Mouse (Mus musculus) myocyte (in vitro differentiated cells): ENCODE data around the gene Rbfox2. TPM values are rescaled to one million over a fixed set of nuclear protein-coding genes. Genes with fewer than 3 reads are reported as not detected.

Source experiments
- H3K27me3 ChIP-seq: one replicate; pipeline ENCODE4 v1.6.1; 2011; ENCODE audit not compliant: control insufficient read depth, insufficient read depth, insufficient read length
- H3K36me3 ChIP-seq: one replicate; pipeline ENCODE4 v1.6.1; 2011; ENCODE audit not compliant: control insufficient read depth, insufficient read depth
- H3K4me2 ChIP-seq: one replicate; pipeline ENCODE4 v1.6.1; 2011; ENCODE audit warnings: low read depth, control low read depth
- H3K4me3 ChIP-seq: one replicate; pipeline ENCODE4 v1.5.1; 2011; ENCODE audit warnings: mild to moderate bottlenecking, control low read depth, moderate library complexity
- H3K79me2 ChIP-seq: one replicate; pipeline ENCODE4 v1.6.1; 2011; ENCODE audit not compliant: control insufficient read depth, insufficient read depth
- H3ac ChIP-seq: one replicate; pipeline ENCODE4 v1.6.1; 2011; ENCODE audit not compliant: control insufficient read depth, insufficient read length
- CEBPB ChIP-seq: IDR thresholded peaks from 2 replicates; pipeline ENCODE4 v1.6.1; 2011; ENCODE audit warnings: mild to moderate bottlenecking, moderate library complexity; ENCODE audit not compliant: poor library complexity, insufficient read depth, severe bottlenecking
- E2F4 ChIP-seq: IDR thresholded peaks from one replicate; pipeline ENCODE4 v1.6.1; 2011; ENCODE audit warnings: mild to moderate bottlenecking, control low read depth, moderate library complexity; ENCODE audit not compliant: insufficient read depth
- MAX ChIP-seq: IDR thresholded peaks from one replicate; pipeline ENCODE4 v1.6.1; 2011; ENCODE audit warnings: low read depth, mild to moderate bottlenecking, control low read depth
- MYOD1 ChIP-seq, 3 experiments: IDR thresholded peaks; one replicate each; pipeline ENCODE4 v1.6.1; 2011; ENCODE audit warnings: control low read depth in 2 of 3, low read depth in 2 of 3, mild to moderate bottlenecking in 2 of 3, moderate library complexity in 1 of 3; ENCODE audit not compliant: insufficient read length in 2 of 3, control insufficient read depth in 1 of 3
- MYOG ChIP-seq, 3 experiments: IDR thresholded peaks; one replicate each; pipeline ENCODE4 v1.6.1; 2011; ENCODE audit warnings: control low read depth in 2 of 3, low read depth in 2 of 3, mild to moderate bottlenecking in 2 of 3; ENCODE audit not compliant: insufficient read length in 2 of 3, control insufficient read depth in 1 of 3, insufficient read depth in 1 of 3
- POLR2A ChIP-seq: IDR thresholded peaks from one replicate; pipeline ENCODE4 v1.6.1; 2011; ENCODE audit warnings: low read depth, mild to moderate bottlenecking, control low read depth, moderate library complexity; ENCODE audit not compliant: insufficient read length
- POLR2AphosphoS2 ChIP-seq: IDR thresholded peaks from one replicate; pipeline ENCODE4 v1.6.1; 2011; ENCODE audit warnings: low read depth, control low read depth; ENCODE audit not compliant: insufficient read length
- REST ChIP-seq: IDR thresholded peaks from one replicate; pipeline ENCODE4 v1.6.1; 2011; ENCODE audit warnings: mild to moderate bottlenecking, control low read depth, moderate library complexity; ENCODE audit not compliant: insufficient read depth, insufficient read length
- SRF ChIP-seq: IDR thresholded peaks from one replicate; pipeline ENCODE4 v1.6.1; 2011; ENCODE audit warnings: low read depth; ENCODE audit not compliant: control insufficient read depth, insufficient read length
- TCF12 ChIP-seq: IDR thresholded peaks from one replicate; pipeline ENCODE4 v1.6.1; 2011; ENCODE audit warnings: mild to moderate bottlenecking, control low read depth; ENCODE audit not compliant: poor library complexity, insufficient read depth, severe bottlenecking
- TCF3 ChIP-seq: IDR thresholded peaks from one replicate; pipeline ENCODE4 v1.6.1; 2011; ENCODE audit warnings: low read depth, control low read depth; ENCODE audit not compliant: insufficient read length
- USF1 ChIP-seq: IDR thresholded peaks from one replicate; pipeline ENCODE4 v1.6.1; 2011; ENCODE audit warnings: low read depth, mild to moderate bottlenecking, control low read depth, moderate library complexity
- polyA plus RNA-seq: library from polyadenylated mRNA; unstranded; fragments of >200 nt; fragmentation: generic; extraction: Trizol; gene quantifications from one replicate; pipeline ENCODE4 v1.2.1, GENCODE M21; 2012; ENCODE audit warnings: missing spikeins

The Rbfox2 gene
- polyA plus RNA-seq, 1 experiment, result 136 TPM

DNA sequence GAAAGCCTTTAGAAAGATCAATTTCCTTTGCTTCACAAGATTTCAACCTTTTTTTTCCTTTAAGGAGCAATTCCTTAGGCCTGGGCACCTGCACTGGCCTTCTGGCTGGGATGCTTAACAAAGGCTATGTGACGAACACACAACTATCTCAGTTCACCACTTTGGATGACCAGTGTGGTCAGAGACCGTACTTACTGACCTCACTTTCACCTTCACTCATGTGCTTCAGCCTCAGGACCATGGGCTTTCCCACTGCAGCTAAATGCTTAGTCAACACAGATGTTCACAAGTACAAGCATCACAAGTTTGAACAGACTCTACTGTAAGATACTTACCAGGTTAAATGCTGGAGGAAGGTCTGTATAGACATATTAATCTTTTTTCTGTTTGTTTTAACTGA, 194.4 kb downstream of the Rbfox2 start:
- Histone ChIP-seq H3K4me2 (no peak overlapping the region), H3ac (no peak overlapping the region), H3K79me2 (peaks cover 96% of the 10 kb centered on the region), H3K27me3 (no peaks in the 10 kb centered on the region), H3K4me3 (no peak overlapping the region), H3K36me3 (peaks cover 97% of the 10 kb centered on the region)
- peak; percentile 78 for TF ChIP-seq POLR2AphosphoS2
- TF ChIP-seq MYOD1 (IDR thresholded peaks at IDR 0.05; ENCODE audit: control insufficient read depth in 1 of 3, insufficient read length in 2 of 3, low read depth in 2 of 3), result no peak

DNA sequence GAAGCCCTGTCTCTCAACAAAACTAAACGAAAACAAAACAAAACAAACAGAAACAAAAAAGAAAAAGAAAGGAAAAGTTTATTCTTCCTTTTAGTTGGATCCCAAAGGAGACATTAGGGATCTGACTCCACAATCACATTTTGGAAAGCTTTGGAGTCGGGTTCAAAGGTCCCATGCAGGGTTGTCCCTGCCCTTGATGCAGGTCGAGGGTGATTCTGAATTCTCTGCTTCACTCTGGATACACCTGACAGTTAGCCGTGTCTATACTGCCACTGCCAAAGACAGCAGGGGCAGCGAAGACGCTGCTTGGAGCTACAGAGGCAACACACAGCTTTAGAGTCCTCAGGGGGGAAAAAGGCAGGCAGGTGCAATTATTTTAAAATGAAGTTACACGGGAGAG, 194.9 kb downstream of the Rbfox2 start:
- TF ChIP-seq POLR2A (no peak), E2F4 (no peak), MAX (no peak), REST (no peak), CEBPB (no peak), MYOG (IDR thresholded peaks at IDR 0.05; ENCODE audit: control insufficient read depth in 1 of 3, insufficient read depth in 1 of 3, insufficient read length in 2 of 3, low read depth in 2 of 3) (no peak), MYOD1 (IDR thresholded peaks at IDR 0.05; ENCODE audit: control insufficient read depth in 1 of 3, insufficient read length in 2 of 3, low read depth in 2 of 3) (no peak), POLR2AphosphoS2 (no peak), TCF3 (no peak), TCF12 (no peak), SRF (no peak), USF1 (no peak)
- Histone ChIP-seq H3K79me2 (peaks cover 95% of the 10 kb centered on the region), H3K36me3 (peaks cover 97% of the 10 kb centered on the region), H3K4me3 (no peak overlapping the region), H3K27me3 (no peaks in the 10 kb centered on the region), H3ac (no peak overlapping the region), H3K4me2 (no peak overlapping the region)

DNA sequence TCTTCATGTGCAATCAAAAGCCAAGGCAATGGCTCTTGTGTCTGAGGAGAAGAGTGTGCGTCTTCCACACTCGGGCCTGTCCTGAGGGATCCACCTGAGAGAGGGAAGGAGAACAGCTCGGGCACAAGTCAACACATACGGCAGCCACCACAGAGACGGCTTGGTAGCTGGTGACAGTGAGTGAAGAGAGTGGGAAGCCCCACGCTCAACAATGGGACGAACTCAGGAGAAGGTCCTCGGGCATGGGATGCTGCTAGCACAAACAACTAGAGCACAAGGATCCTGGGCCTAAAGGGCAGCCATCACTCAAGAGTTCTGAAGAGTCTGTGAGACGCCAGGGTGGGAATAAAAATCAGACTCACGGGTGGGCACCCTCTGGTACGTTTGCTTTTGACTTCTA, 196.4 kb downstream of the Rbfox2 start:
- H3K4me2 ChIP-seq, result no peak overlapping the region
- H3K36me3 ChIP-seq, result peaks cover 97% of the 10 kb centered on the region
- H3ac ChIP-seq, result no peak overlapping the region
- H3K4me3 ChIP-seq, result no peak overlapping the region
- H3K79me2 ChIP-seq, result peaks cover 91% of the 10 kb centered on the region
- H3K27me3 ChIP-seq, result no peaks in the 10 kb centered on the region
- TF ChIP-seq POLR2AphosphoS2 (peak; percentile 88), SRF (no peak), POLR2A (peak; percentile 52)

DNA sequence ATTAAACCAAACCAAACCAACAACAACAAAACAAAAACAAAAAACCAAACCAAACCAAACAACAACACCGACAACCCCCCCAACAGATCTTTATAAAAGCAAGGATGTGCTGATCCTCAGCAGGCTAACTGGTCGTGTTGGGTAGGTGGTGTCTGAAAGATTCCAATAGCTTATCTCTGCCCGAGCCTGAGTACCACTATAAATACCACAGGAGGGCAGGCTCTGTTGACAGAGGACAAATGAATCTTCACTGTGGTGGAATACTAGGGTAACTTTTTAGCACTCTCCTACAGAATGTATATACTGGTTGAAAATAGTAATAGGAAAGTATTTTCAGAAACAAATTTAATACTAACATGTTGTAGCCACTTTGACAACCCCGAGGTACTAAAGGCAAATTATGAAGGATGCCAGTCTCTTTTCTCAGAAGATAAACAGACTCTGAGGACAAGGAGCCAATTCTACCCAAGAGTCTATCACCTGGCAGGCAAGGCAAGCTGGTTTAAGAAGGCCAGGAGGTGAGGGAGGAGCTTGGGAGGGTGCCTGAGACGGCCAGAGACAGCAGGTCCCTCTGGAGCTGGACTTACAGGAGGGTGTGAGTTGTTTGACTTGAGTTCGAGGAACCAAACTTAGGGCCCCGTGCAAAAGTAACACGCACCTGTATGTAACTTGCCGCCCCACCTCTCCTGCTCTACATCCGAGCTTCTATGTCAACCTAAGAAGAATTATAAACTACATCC, 199.5 kb downstream of the Rbfox2 start:
- no peaks in the 10 kb centered on the region for H3K27me3 ChIP-seq
- H3K4me2 ChIP-seq, result no peak overlapping the region
- peaks cover 83% of the 10 kb centered on the region for H3K79me2 ChIP-seq
- no peak overlapping the region for H3K4me3 ChIP-seq
- peaks cover 92% of the 10 kb centered on the region for H3K36me3 ChIP-seq
- TF ChIP-seq MAX (no peak), POLR2AphosphoS2 (peak; percentile 60)
- H3ac ChIP-seq, result no peak overlapping the region

DNA sequence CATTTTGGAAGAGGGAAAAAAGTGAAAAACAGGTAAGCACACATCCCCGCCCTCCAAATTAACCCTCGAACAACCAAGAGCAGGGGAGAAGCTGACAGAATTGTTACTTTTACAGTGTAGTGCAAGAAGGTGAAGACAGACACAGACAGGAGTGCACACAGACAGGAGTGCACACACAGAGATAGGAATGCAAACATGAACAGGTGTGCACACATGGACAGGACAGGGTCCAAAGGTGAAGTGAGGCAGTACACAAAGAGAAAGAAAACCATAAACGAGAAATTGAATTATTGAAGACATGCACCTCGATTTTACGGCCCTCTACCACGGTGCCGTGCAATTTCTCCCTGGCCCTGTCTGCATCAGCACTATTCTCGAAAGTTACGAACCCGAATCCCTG, 201.5 kb downstream of the Rbfox2 start:
- H3K79me2 ChIP-seq, result peaks cover 73% of the 10 kb centered on the region
- H3K36me3 ChIP-seq, result peaks cover 95% of the 10 kb centered on the region
- no peak overlapping the region for H3K4me3 ChIP-seq
- H3ac ChIP-seq, result no peak overlapping the region
- no peak overlapping the region for H3K4me2 ChIP-seq
- H3K27me3 ChIP-seq, result no peaks in the 10 kb centered on the region
- TF ChIP-seq USF1 (no peak), POLR2A (peak; percentile 48), POLR2AphosphoS2 (peak; percentile 74)

DNA sequence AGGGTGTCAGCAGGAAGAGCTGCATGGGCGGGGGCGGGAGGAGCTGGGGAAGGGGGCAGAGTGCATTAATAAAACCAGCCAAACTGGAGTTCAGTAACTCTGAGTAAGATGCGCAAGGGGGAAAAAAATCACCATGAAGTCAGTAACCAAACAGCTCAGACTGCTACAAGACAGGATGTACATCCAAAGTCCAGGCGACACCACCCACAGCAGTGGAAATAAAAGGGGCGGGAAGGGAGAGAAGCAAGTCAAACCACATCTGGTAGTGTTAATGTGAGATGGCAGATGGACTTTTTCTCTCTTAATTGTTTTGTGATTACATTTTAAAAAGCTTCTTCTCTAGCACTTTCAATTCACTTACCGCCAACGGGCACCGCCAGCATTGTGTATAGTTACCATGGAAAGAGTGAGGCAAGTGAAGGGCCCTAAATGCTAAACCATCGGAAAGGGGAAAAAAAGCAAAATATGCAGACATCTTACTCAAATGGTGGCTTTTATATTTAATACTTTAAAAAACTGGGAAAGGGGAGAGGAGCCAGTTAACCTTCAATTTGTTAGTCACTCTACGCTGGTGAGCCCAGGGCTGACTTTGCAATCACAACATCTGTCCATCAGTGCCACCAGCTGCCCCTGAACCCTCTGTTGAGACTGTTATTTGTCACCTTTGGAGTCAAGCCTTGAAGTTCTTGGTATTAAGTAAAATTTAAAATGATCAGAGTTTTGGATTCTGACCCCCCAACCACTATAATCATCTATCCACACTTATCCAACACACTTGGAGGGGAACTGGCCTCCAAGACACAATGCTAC, 202.2 kb downstream of the Rbfox2 start:
- Histone ChIP-seq H3K79me2 (peaks cover 66% of the 10 kb centered on the region), H3K36me3 (peaks cover 95% of the 10 kb centered on the region), H3K27me3 (no peaks in the 10 kb centered on the region), H3ac (no peak overlapping the region), H3K4me2 (no peak overlapping the region), H3K4me3 (no peak overlapping the region)
- TF ChIP-seq E2F4 (no peak), POLR2AphosphoS2 (peak; percentile 65)
